Mouse (Mus musculus) kidney, embryonic 15.5 days (tissue): ENCODE measurements around the gene Zmiz2. TPM values are rescaled to one million over a fixed set of nuclear protein-coding genes. Genes with fewer than 3 reads are reported as not detected.
A peak's percentile ranks its signal among the peaks of the same experiment; 100 is the strongest.

ENCODE experiments used
- microRNA-seq: library from miRNA; unstranded; fragments of <30 nt; microRNA quantifications from one replicate; pipeline ENCODE4, GENCODE M21; 2016
- polyA plus RNA-seq: library from polyadenylated mRNA; unstranded; fragments of >200 nt; fragmentation: Nextera tagmentation; extraction: Ambion mirVana; gene quantifications from 2 replicates; pipeline ENCODE4 v1.2.1, GENCODE M21; 2015

Zmiz2 gene
- polyA plus RNA-seq, 1 experiment from 2014 or later, result 12.4 TPM

Small RNAs within 50 kb of the gene (microRNA-seq; reads per million reads assigned to microRNA genes)
- gene Mir7651, result 1.5 reads per million, percentile 2 among the genes with 10 or more reads in this experiment

Other genes with a start within 250 kb of the Zmiz2 start
- gene A730071L15Rik, start 189.0 kb upstream of the Zmiz2 start, polyA plus RNA-seq, result 0.40 and 0.59 TPM in 2 replicates
- 36.8 and 37.7 TPM in 2 replicates for gene Nudcd3, start 188.7 kb upstream of the Zmiz2 start, polyA plus RNA-seq
- gene Npc1l1, start 158.9 kb upstream of the Zmiz2 start, polyA plus RNA-seq, result 0.06 TPM in 1 of 2 replicates, not detected in the other
- 93.1 and 101 TPM in 2 replicates for gene Ddx56, start 121.3 kb upstream of the Zmiz2 start, polyA plus RNA-seq
- 130 and 133 TPM in 2 replicates for gene Tmed4, start 114.2 kb upstream of the Zmiz2 start, polyA plus RNA-seq
- 116 and 131 TPM in 2 replicates for gene Ogdh, start 97.4 kb upstream of the Zmiz2 start, polyA plus RNA-seq
- 5,533 and 6,211 TPM in 2 replicates for gene Ppia, start 26.4 kb downstream of the Zmiz2 start, polyA plus RNA-seq
- gene H2afv, start 55.4 kb downstream of the Zmiz2 start, polyA plus RNA-seq, result 552 and 602 TPM in 2 replicates
- gene Purb, start 86.8 kb downstream of the Zmiz2 start, polyA plus RNA-seq, result 29.2 and 29.6 TPM in 2 replicates
- gene Myo1g, start 131.9 kb downstream of the Zmiz2 start, polyA plus RNA-seq, result 1.0 and 1.4 TPM in 2 replicates
- gene Ccm2, start 157.8 kb downstream of the Zmiz2 start, polyA plus RNA-seq, result 79.0 and 89.6 TPM in 2 replicates
- gene Nacad, start 217.0 kb downstream of the Zmiz2 start, polyA plus RNA-seq, result 2.0 and 3.7 TPM in 2 replicates
- 43.0 and 46.4 TPM in 2 replicates for gene Tbrg4, start 237.0 kb downstream of the Zmiz2 start, polyA plus RNA-seq
- not detected in 2 replicates for gene Wap, start 249.6 kb downstream of the Zmiz2 start, polyA plus RNA-seq